Mouse (Mus musculus) heart, adult 2 months (tissue): ENCODE data around the gene 4930415O20Rik. TPM values are rescaled to one million over a fixed set of nuclear protein-coding genes. Genes with fewer than 3 reads are reported as not detected.
"Not testable (repeated sequence)": the region's sequence is repeated elsewhere in the genome, so short reads cannot be mapped to it uniquely, and the experiment has no call there.

ENCODE experiments used
- DNase-seq, 2 experiments: peaks; one replicate each; pipeline ENCODE4 v3.0.0; 2021
- H3K27ac ChIP-seq: fragments of 200-600 bp; 2 replicates; pipeline ENCODE4 v1.8.1; 2022
- H3K27me3 ChIP-seq: fragments of 200-500 bp; 2 replicates; pipeline ENCODE4 v1.6.1; 2012; ENCODE audit warnings: mild to moderate bottlenecking, low read length, inconsistent platforms, mixed read lengths; ENCODE audit not compliant: control insufficient read depth, insufficient read depth
- H3K36me3 ChIP-seq: fragments of 200-500 bp; 2 replicates; pipeline ENCODE4 v1.6.1; 2012; ENCODE audit warnings: low read length, inconsistent platforms; ENCODE audit not compliant: control insufficient read depth, insufficient read depth
- H3K4me1 ChIP-seq: fragments of 200-500 bp; 2 replicates; pipeline ENCODE4 v1.6.1; 2011; ENCODE audit warnings: low read length; ENCODE audit not compliant: control insufficient read depth, insufficient read depth
- H3K4me3 ChIP-seq: fragments of 200-600 bp; 2 replicates; pipeline ENCODE4 v1.8.1; 2022
- H3K79me2 ChIP-seq: fragments of 200-500 bp; replicated peaks from 2 replicates; pipeline ENCODE4 v1.6.1; 2012; ENCODE audit warnings: mild to moderate bottlenecking, inconsistent platforms, low read length, moderate library complexity, mixed read lengths; ENCODE audit not compliant: control insufficient read depth, insufficient read depth
- H3K9ac ChIP-seq: fragments of 200-500 bp; 2 replicates; pipeline ENCODE4 v1.6.1; 2012; ENCODE audit warnings: low read depth, mild to moderate bottlenecking, control low read depth, inconsistent platforms, low read length, mixed read lengths
- CTCF ChIP-seq: fragments of 200-600 bp; IDR thresholded peaks from 2 replicates; pipeline ENCODE4 v1.8.1; 2022; ENCODE audit warnings: antibody characterized with exemption, mild to moderate bottlenecking, moderate library complexity
- EP300 ChIP-seq: fragments of 200-500 bp; IDR thresholded peaks from 2 replicates; pipeline ENCODE4 v1.6.1; 2011; ENCODE audit warnings: low read depth, low read length, control low read depth; ENCODE audit not compliant: insufficient read depth
- POLR2A ChIP-seq: fragments of 200-500 bp; IDR thresholded peaks from 2 replicates; pipeline ENCODE4 v1.6.1; 2011; ENCODE audit warnings: mild to moderate bottlenecking, low read depth, low read length, control low read depth; ENCODE audit not compliant: insufficient read depth
- WGBS: fragments of 180-500 bp; shearing (Covaris S2); methylation state at CpG from one replicate; pipeline ENCODE4 v1.1.7; 2018; 5-methylcytosine and 5-hydroxymethylcytosine counted together
- intact Hi-C: fragments of 180-260 bp; cut with DNase I; formaldehyde crosslinking; loops from one replicate; pipeline ENCODE4 v1.15.1; 2025
- polyA plus RNA-seq: library from polyadenylated mRNA; depleted of rRNA; stranded (reverse); fragments of >200 nt; gene quantifications from 2 replicates; pipeline ENCODE4 v1.2.3, GENCODE M21; 2012
- total RNA-seq, 2 experiments: library from RNA; stranded (reverse); gene quantifications; 2 replicates each; pipeline ENCODE4 v1.2.3; 2021

The 4930415O20Rik gene
- total and polyA plus RNA-seq, 3 experiments: 1.6 to 2.1 TPM; not detected in 1

- Histone ChIP-seq H3K9ac (no peak overlapping the region), H3K36me3 (no peaks in the 10 kb centered on the region), H3K4me1 (peaks cover 2% of the 10 kb centered on the region; the same call in 1 of the 2 replicates), H3K4me3 (no peak overlapping the region), H3K79me2 (no peaks in the 10 kb centered on the region), H3K27ac (peak overlapping the region; percentile 16; the same call in 1 of the 2 replicates), H3K27me3 (no peaks in the 10 kb centered on the region)
- no peak for TF ChIP-seq POLR2A
- no peak for TF ChIP-seq CTCF
- TF ChIP-seq EP300: no peak
- 32% methylated on average over 7 of the region's 7 CpGs for WGBS
- peak in 1 of 2 experiments; percentile 26 for DNase-seq
- intact Hi-C loops: no loop called here
Measured at GRCm38 (mm10) chr15:98585421-98585820, 14.6 kb downstream of the 4930415O20Rik start.

GRCm38 (mm10) chr15:98586141-98586540, 15.3 kb downstream of the 4930415O20Rik start:
- DNase-seq: peak in 1 of 2 experiments; percentile 14
- H3K9ac ChIP-seq, H3K27me3 ChIP-seq, H3K79me2 ChIP-seq, H3K36me3 ChIP-seq, H3K4me3 ChIP-seq, H3K27ac ChIP-seq, intact Hi-C loops, H3K4me1 ChIP-seq: not testable (repeated sequence)
- 68% methylated on average over 9 of the region's 9 CpGs for WGBS

- Histone ChIP-seq H3K9ac (no peak overlapping the region), H3K36me3 (peaks cover 5% of the 10 kb centered on the region; the same call in 1 of the 2 replicates), H3K79me2 (no peaks in the 10 kb centered on the region), H3K4me1 (peaks cover 2% of the 10 kb centered on the region; the same call in 1 of the 2 replicates), H3K27me3 (no peaks in the 10 kb centered on the region), H3K27ac (no peak overlapping the region), H3K4me3 (no peak overlapping the region)
- WGBS: 69% methylated on average over 11 of the region's 11 CpGs
- TF ChIP-seq EP300: no peak
- TF ChIP-seq POLR2A: no peak
- no peak for TF ChIP-seq CTCF
- DNase-seq: peak in 1 of 2 experiments; percentile 14
- intact Hi-C loops: no loop called here
Measured at GRCm38 (mm10) chr15:98587751-98588150, 16.9 kb downstream of the 4930415O20Rik start.

- intact Hi-C loops: no loop called here
- 53% methylated on average over 7 of the region's 7 CpGs for WGBS
- H3K36me3 ChIP-seq: peaks cover 5% of the 10 kb centered on the region; the same call in 1 of the 2 replicates
Measured at GRCm38 (mm10) chr15:98589640-98590336, 19.0 kb downstream of the 4930415O20Rik start.

GRCm38 (mm10) chr15:98591396-98591795, 20.6 kb downstream of the 4930415O20Rik start:
- Histone ChIP-seq H3K79me2 (no peaks in the 10 kb centered on the region), H3K9ac (no peak overlapping the region), H3K4me3 (no peak overlapping the region), H3K27me3 (no peaks in the 10 kb centered on the region), H3K4me1 (no peaks in the 10 kb centered on the region), H3K27ac (peak overlapping the region; percentile 3; the same call in 1 of the 2 replicates), H3K36me3 (peaks cover 5% of the 10 kb centered on the region; the same call in 1 of the 2 replicates)
- intact Hi-C loops: no loop called here
- WGBS: 33% methylated on average over 4 of the region's 4 CpGs
- TF ChIP-seq CTCF (no peak), EP300 (no peak), POLR2A (no peak)
- peak in 1 of 2 experiments; percentile 22 for DNase-seq

More at GRCm38 (mm10) chr15:98589640-98590336, 19.0 kb downstream of the 4930415O20Rik start:
- TF ChIP-seq CTCF (no peak), EP300 (no peak), POLR2A (no peak)
- H3K79me2 ChIP-seq: no peaks in the 10 kb centered on the region
- H3K27ac ChIP-seq: no peak overlapping the region
- no peak overlapping the region for H3K4me3 ChIP-seq
- no peak overlapping the region for H3K9ac ChIP-seq
- H3K4me1 ChIP-seq: peaks cover 2% of the 10 kb centered on the region; the same call in 1 of the 2 replicates
- H3K27me3 ChIP-seq: no peaks in the 10 kb centered on the region
- peak in 1 of 2 experiments; percentile 16 for DNase-seq

- no peaks in the 10 kb centered on the region for H3K79me2 ChIP-seq
- H3K36me3 ChIP-seq: peaks cover 5% of the 10 kb centered on the region; the same call in 1 of the 2 replicates
- no peak overlapping the region for H3K9ac ChIP-seq
- no peak for TF ChIP-seq EP300
- no peak for TF ChIP-seq POLR2A
- no peak for TF ChIP-seq CTCF
- intact Hi-C loops: no loop called here
- DNase-seq: peak in 1 of 2 experiments; percentile 23
- 58% methylated on average over 19 of the region's 19 CpGs for WGBS
- no peaks in the 10 kb centered on the region for H3K4me1 ChIP-seq
- H3K27me3 ChIP-seq: no peaks in the 10 kb centered on the region
- no peak overlapping the region for H3K4me3 ChIP-seq
- H3K27ac ChIP-seq: no peak overlapping the region
Measured at GRCm38 (mm10) chr15:98594193-98594592, 23.4 kb downstream of the 4930415O20Rik start.
